Mouse (Mus musculus): ENCODE data around the gene Ift52.
"Not testable (repeated sequence)": the region's sequence is repeated elsewhere in the genome, so short reads cannot be mapped to it uniquely, and the experiment has no call there.

DNA sequence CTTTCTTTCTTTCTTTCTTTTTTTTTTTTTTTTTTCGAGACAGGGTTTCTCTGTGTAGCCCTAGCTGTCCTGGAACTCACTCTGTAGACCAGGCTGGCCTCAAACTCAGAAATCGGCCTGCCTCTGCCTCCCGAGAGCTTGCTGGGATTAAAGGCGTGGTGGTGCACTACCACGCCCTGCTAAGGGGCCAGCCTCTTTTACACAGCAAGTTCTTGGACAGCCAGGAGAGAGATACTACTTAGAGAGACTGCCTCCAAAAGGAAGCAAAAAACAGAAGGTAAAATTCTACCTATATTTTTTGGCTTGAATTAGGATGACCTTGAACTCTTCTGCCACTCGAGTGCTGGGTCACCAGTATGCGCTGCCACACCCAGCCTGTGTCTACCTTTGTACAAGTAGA, 41.8 kb downstream of the Ift52 start:
- TF ChIP-seq POLR2A, CTCF (IDR thresholded peaks at IDR 0.05; ENCODE audit: insufficient read depth, low read depth, low read length): not testable (repeated sequence)

All from olfactory bulb, adult 2 months (tissue).